Mouse (Mus musculus) mouse embryonic stem cell (cell line): ENCODE results near the gene Os9.

Experiments used
- in situ Hi-C, 2 experiments: fragments of 300-500 bp; cut with MboI; formaldehyde crosslinking; loops; 1 replicate in 1 of 2; 3 replicates in 1 of 2; pipeline ENCODE4 v1.14.3; 2019 to 2020; ENCODE audit warnings: low sequenced_read_pairs in 2 of 2, low pct_unique_long_range_greater_than_20kb in 1 of 2, mixed read lengths in 1 of 2; ENCODE audit not compliant: unreplicated experiment in 1 of 2

Gene Os9

GRCm38 (mm10) chr10:127059174-127059967, 61.6 kb downstream of the Os9 start:
- in situ Hi-C loops: no loop called here

DNA sequence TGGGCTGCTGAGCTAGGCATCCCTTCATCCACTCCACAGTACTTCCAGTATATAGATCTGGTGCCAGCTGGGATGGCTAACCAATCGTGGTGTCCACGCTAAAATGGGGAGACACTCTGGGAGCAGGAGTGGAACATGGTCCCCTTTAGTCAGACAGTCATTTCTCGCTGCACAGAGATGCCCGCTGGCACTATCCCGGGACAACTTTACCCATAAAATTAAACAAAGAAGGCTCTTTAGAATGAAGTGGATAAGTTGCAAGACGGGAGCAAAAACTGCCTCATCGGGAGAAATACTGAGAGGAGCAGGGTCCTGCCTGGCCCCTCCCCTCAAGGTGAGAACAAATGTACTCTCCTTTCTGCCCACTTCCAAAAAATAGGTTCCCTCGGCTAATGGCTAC, 62.2 kb downstream of the Os9 start:
- in situ Hi-C loops: no loop called here

DNA sequence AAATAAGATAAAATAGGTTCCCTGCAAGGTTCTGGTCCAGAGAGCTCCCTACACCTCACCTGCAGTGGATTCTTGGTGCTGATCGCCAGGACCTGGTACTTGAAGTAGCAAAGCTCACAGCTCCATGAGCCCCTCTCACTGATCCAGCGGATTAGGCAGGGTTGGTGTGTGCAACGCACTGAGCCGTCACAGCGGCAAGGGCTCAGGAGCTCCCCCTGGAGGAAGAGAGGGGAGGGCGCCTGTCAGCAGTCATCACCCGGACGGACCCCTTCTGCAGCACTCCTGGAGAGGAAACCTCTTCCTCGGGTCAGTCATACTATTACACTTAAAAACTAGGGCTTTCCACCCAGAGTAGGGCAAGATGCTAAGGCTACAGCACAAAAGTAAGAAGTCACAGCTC, 62.8 kb downstream of the Os9 start:
- in situ Hi-C loops: no loop called here

- in situ Hi-C loops: no loop called here
Measured at GRCm38 (mm10) chr10:127056490-127056889, 64.4 kb downstream of the Os9 start.

- in situ Hi-C loops: no loop called here
Measured at GRCm38 (mm10) chr10:127055406-127055805, 65.5 kb downstream of the Os9 start.

GRCm38 (mm10) chr10:127054646-127055045, 66.3 kb downstream of the Os9 start:
- in situ Hi-C loops: no loop called here

DNA sequence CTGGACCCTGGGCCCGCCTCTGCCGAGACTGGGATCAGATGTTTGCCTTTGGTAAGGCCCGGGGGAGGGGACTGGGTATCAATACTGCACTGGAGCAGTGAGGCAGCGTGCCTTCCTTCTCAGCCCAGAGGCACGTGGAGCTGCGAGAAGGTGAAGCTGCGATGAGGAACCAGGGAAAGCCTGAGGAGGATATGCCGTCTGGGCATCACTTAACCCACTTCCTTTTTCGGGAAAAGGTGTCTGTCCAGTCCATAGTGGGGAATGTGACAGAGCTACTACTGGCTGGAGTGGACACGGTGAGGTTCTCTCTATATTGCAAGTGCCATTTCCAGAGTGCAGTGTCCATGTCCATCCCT, 70.8 kb downstream of the Os9 start:
- in situ Hi-C loops: no loop called here

DNA sequence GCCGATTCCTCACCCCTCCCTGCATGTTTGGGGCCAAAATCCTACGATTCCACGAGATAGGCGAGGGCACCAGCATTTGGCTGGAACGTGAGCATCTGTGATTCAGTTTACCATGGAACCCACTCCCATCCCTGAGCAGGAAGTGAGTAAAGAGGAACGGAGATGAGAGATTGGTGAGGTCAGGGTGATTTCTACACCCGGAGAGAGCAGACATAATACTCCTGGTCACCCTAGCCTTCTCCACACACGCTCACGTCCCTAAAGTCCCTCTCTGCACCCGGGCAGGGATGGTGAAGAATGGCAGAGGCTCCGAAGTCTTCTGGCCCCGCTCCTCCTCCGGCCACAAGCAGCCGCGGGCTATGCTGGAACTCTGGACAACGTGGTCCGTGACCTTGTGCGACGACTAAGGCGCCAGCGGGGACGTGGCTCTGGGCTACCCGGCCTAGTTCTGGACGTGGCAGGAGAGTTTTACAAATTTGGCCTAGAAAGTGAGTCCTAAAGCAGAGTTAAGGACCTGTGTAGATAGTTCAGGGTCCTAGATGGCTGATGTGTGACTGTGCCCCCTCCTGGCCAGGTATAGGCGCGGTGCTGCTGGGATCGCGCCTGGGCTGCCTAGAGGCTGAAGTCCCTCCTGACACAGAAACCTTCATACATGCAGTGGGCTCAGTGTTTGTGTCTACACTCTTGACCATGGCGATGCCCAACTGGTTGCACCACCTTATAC, 71.4 kb downstream of the Os9 start:
- in situ Hi-C loops: no loop called here

DNA sequence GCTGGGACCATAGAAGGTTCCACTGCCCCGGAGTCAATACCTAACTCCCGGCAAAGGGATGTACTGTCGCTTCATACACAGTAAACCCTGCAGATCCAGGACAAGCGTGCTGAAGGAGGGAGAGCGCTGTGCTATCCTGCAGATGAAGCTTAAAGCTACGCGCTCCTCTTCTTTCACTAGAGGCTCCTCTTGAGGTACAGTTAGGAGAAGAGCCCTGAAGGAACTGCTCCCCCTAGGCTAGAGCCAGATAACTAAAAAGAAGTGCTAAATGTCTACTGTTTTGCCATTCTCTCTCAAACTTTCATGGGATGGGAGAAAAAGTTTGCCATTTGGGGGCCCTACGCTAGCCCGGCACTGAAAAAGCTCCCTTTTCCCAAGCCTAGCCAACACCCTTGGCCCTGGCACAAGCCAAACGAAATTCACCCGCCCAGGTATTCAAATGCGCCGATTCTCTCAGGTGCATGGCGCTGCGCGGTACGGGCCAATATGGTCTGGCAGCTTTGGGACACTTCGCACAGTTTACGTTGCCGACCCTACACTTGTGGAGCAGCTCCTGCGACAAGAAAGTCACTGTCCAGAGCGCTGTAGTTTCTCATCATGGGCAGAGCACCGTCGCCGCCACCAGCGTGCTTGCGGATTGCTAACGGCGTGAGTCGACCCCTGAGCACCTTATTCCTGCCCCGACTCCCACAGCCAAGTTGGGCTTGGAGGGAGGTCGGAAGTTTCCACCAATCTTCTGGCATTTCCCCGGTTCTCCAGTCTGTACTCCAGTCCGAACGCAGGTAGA, 72.1 kb downstream of the Os9 start:
- in situ Hi-C loops: no loop called here

DNA sequence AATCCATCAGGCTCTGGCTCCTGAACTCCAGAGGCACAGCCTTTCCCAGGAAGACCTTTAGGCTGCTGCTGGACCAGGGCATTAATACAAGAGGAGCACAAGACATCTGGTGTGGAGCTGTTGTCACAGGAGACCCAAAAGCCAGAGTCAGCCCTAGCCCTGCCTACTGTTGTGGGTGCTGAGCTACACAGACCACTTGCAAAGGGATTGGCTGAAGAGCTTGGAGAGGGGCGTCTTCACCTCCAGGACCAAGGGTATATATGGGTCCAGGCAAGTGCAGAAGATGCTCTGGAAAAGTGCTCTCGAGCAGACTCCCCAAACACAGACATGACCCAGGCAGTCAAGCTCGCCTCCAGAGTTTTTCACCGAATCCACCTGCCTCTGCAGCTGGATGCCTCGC, 73.0 kb downstream of the Os9 start, which contains the start of gene Cyp27b1:
Gene Cyp27b1, plus strand, starts transcription at position 297 of the 400 bp plus-strand sequence.
- in situ Hi-C loops: no loop called here
